10 mouse cellular contexts compared by ENCODE assay signal in genomic region chr6:91076249-91076648, GRCm38 (mm10). TPM values are rescaled to one million over a fixed set of nuclear protein-coding genes. Genes with fewer than 3 reads are reported as not detected.
DNase-seq lines count a peak whose midpoint lies in the region; ATAC-seq and TF ChIP-seq lines count a peak whose summit lies in the region.
"Had no signal": no experiment of that assay in that cellular context is flagged by ENCODE, and none has a peak within 500 bp of the region (broad histone marks: within the 10 kb centered on the region; RNA-seq: fewer than 3 reads in every experiment).

No protein-coding gene starts in this region.

- no peaks in the 10 kb centered on the region for H3K79me2 ChIP-seq in myocyte (ENCODE audit: control insufficient read depth, insufficient read depth)

- no peaks in the 10 kb centered on the region for H3K27me3 ChIP-seq in intestine, embryonic 15.5 days (replicated peaks)
- no peaks in the 10 kb centered on the region for H3K27me3 ChIP-seq in intestine, postnatal 0 days (replicated peaks; ENCODE audit: control insufficient read depth, insufficient read depth, low read length)
- H3K27me3 ChIP-seq in myocyte (ENCODE audit: control insufficient read depth, insufficient read depth, insufficient read length) = peaks cover 3% of the 10 kb centered on the region
- H3K27me3 ChIP-seq in midbrain, embryonic 14.5 days (ENCODE audit: control insufficient read depth, insufficient read depth, low read length) = no peaks in the 10 kb centered on the region
- H3K27me3 ChIP-seq: embryonic facial prominence, embryonic 13.5 days; megakaryocyte, embryonic 14.5 days had no signal

- DNase-seq in gastrocnemius, adult 8-10 months (ENCODE audit: low spot score in 2 of 2) = peak; percentile 63 to 80
- peak; percentile 72 to 88 for DNase-seq in layer of hippocampus, adult 2 months (ENCODE audit: low spot score in 2 of 2)
- no peak for DNase-seq in midbrain, embryonic 14.5 days
- DNase-seq in T-cell, adult 2 months (ENCODE audit: low spot score) = no peak

- no peaks in the 10 kb centered on the region for H3K4me1 ChIP-seq in intestine, embryonic 15.5 days (replicated peaks)
- no peaks in the 10 kb centered on the region for H3K4me1 ChIP-seq in intestine, postnatal 0 days (replicated peaks; ENCODE audit: control insufficient read depth, insufficient read depth, low read length)
- 0 out of 2 replicates have a peak, but pooled peaks cover 2% of the 10 kb centered on the region for H3K4me1 ChIP-seq in brown adipose tissue, adult 24 weeks (ENCODE audit: control insufficient read depth, insufficient read depth, insufficient read length, low read length)
- H3K4me1 ChIP-seq in midbrain, embryonic 14.5 days (ENCODE audit: control insufficient read depth, insufficient read depth, low read length) = no peaks in the 10 kb centered on the region

- H3K9me3 ChIP-seq in intestine, embryonic 15.5 days = no peaks in the 10 kb centered on the region
- no peaks in the 10 kb centered on the region for H3K9me3 ChIP-seq in intestine, postnatal 0 days (ENCODE audit: control insufficient read depth)
- no peaks in the 10 kb centered on the region for H3K9me3 ChIP-seq in midbrain, embryonic 14.5 days (ENCODE audit: control insufficient read depth, low read length)
- H3K9me3 ChIP-seq: embryonic facial prominence, embryonic 13.5 days had no signal

- H3K4me2 ChIP-seq in intestine, embryonic 15.5 days (replicated peaks) = no peak overlapping the region
- no peak overlapping the region for H3K4me2 ChIP-seq in intestine, postnatal 0 days (replicated peaks; ENCODE audit: low read depth)
- H3K4me2 ChIP-seq in myocyte (ENCODE audit: low read depth) = peak overlapping the region; percentile 49
- no peak overlapping the region for H3K4me2 ChIP-seq in midbrain, embryonic 14.5 days (ENCODE audit: low read length)
- H3K4me2 ChIP-seq: embryonic facial prominence, embryonic 13.5 days had no signal

- H3K9ac ChIP-seq in intestine, embryonic 15.5 days = no peak overlapping the region
- no peak overlapping the region for H3K9ac ChIP-seq in intestine, postnatal 0 days (ENCODE audit: low read depth, low read length)
- H3K9ac ChIP-seq in midbrain, embryonic 14.5 days (replicated peaks; ENCODE audit: low read length) = no peak overlapping the region
- H3K9ac ChIP-seq: embryonic facial prominence, embryonic 13.5 days had no signal

- H3ac ChIP-seq in myocyte (ENCODE audit: control insufficient read depth, insufficient read length) = no peak overlapping the region

- peak; percentile 49; the same call in 1 of the 2 replicates for ATAC-seq in intestine, embryonic 15.5 days
- no peak for ATAC-seq in intestine, postnatal 0 days
- no peak for ATAC-seq in midbrain, embryonic 14.5 days (ENCODE audit: low FRiP score, low TSS enrichment)

- H3K4me3 ChIP-seq in intestine, embryonic 15.5 days (replicated peaks) = no peak overlapping the region
- H3K4me3 ChIP-seq in intestine, postnatal 0 days (ENCODE audit: low read depth, low read length) = no peak overlapping the region
- H3K4me3 ChIP-seq in brown adipose tissue, adult 24 weeks (ENCODE audit: insufficient read depth, low read depth, low read length) = no peak overlapping the region
- no peak overlapping the region for H3K4me3 ChIP-seq in layer of hippocampus, adult 2 months
- H3K4me3 ChIP-seq in myocyte = no peak overlapping the region
- H3K4me3 ChIP-seq in midbrain, embryonic 14.5 days (replicated peaks; ENCODE audit: low read depth, low read length) = no peak overlapping the region
- H3K4me3 ChIP-seq: embryonic facial prominence, embryonic 13.5 days; megakaryocyte, embryonic 14.5 days had no signal

- TF ChIP-seq CTCF in intestine, postnatal 0 days (IDR thresholded peaks at IDR 0.05; ENCODE audit: low read depth) = no peak
- TF ChIP-seq CTCF in layer of hippocampus, adult 2 months (conservative IDR thresholded peaks at IDR 0.05) = no peak

- 61% methylated on average over 9 of the region's 9 CpGs for WGBS in intestine, embryonic 15.5 days
- 77% methylated on average over 9 of the region's 9 CpGs for WGBS in intestine, postnatal 0 days
- WGBS in midbrain, embryonic 14.5 days = 97% methylated on average over 9 of the region's 9 CpGs

- no peak overlapping the region for H3K27ac ChIP-seq in intestine, embryonic 15.5 days
- H3K27ac ChIP-seq in intestine, postnatal 0 days (ENCODE audit: low read depth, low read length) = no peak overlapping the region
- H3K27ac ChIP-seq in brown adipose tissue, adult 24 weeks (replicated peaks; ENCODE audit: low read depth, low read length) = 0 out of 2 replicates have a peak overlapping the region, but pooled peaks have one; percentile 16
- H3K27ac ChIP-seq in layer of hippocampus, adult 2 months = peak overlapping the region; percentile 28; the same call in 1 of the 2 replicates
- no peak overlapping the region for H3K27ac ChIP-seq in midbrain, embryonic 14.5 days (replicated peaks; ENCODE audit: low read depth, low read length)
- H3K27ac ChIP-seq: embryonic facial prominence, embryonic 13.5 days had no signal

- peaks cover 12% of the 10 kb centered on the region for H3K36me3 ChIP-seq in intestine, embryonic 15.5 days
- peaks cover 13% of the 10 kb centered on the region; the same call in 1 of the 2 replicates for H3K36me3 ChIP-seq in intestine, postnatal 0 days (ENCODE audit: control insufficient read depth, insufficient read depth)
- no peaks in the 10 kb centered on the region for H3K36me3 ChIP-seq in myocyte (ENCODE audit: control insufficient read depth, insufficient read depth)
- H3K36me3 ChIP-seq in midbrain, embryonic 14.5 days (ENCODE audit: control insufficient read depth, insufficient read depth, low read length) = peaks cover 39% of the 10 kb centered on the region
- H3K36me3 ChIP-seq: embryonic facial prominence, embryonic 13.5 days had no signal

- no peak for TF ChIP-seq POLR2A in myocyte (IDR thresholded peaks at IDR 0.05; ENCODE audit: insufficient read length, low read depth)

TF ChIP-seq in myocyte, 11 proteins besides CTCF, POLR2A, EP300 and RAD21:
- TF ChIP-seq TCF3 (IDR thresholded peaks at IDR 0.05; ENCODE audit: insufficient read length, low read depth) (no peak), CEBPB (IDR thresholded peaks at IDR 0.05; ENCODE audit: insufficient read depth, poor library complexity, severe bottlenecking) (0 out of 2 replicates have a peak, but pooled peaks have one; percentile 17), USF1 (IDR thresholded peaks at IDR 0.05; ENCODE audit: low read depth) (no peak), POLR2AphosphoS2 (IDR thresholded peaks at IDR 0.05; ENCODE audit: insufficient read length, low read depth) (no peak)

RNA-seq across cellular contexts. Expression of gene Nup210, which starts 40.4 kb away (rescaled TPM):
- 18.2 and 19.4 TPM in 2 replicates for polyA plus RNA-seq in intestine, embryonic 15.5 days (2015; fragmentation: Nextera tagmentation; extraction: Ambion mirVana)
- polyA plus RNA-seq in intestine, postnatal 0 days (2015; fragmentation: Nextera tagmentation; extraction: Ambion mirVana) = 2.8 TPM in 2 replicates
- polyA plus RNA-seq in brown adipose tissue, adult 24 weeks (2012; ENCODE audit: insufficient read depth, insufficient read length, missing spikeins) = 0.96 and 1.4 TPM in 2 replicates
- total RNA-seq in gastrocnemius, adult 8-10 months (2022) = 10 to 100 TPM; 20.1 to 27.6 (median 21.6) TPM
- 10 to 100 TPM; 19.9 to 22.3 TPM for total RNA-seq in layer of hippocampus, adult 2 months (2021)
- polyA plus RNA-seq in myocyte (2012; fragmentation: generic; extraction: Trizol) = 0.31 TPM
- polyA plus RNA-seq in midbrain, embryonic 14.5 days (2014; fragmentation: Nextera tagmentation; extraction: Ambion mirVana) = 17.1 and 28.0 TPM in 2 replicates

Comparison
In these comparisons a context has a peak if more than half of its experiments do, and no peak if none do; other contexts are left out.
1. H3K27ac ChIP-seq: peak in brown adipose tissue, adult 24 weeks (single experiment) and layer of hippocampus, adult 2 months (single experiment); none in intestine, embryonic 15.5 days (single experiment), intestine, postnatal 0 days (single experiment) and midbrain, embryonic 14.5 days (single experiment).
2. DNase-seq: peak in gastrocnemius, adult 8-10 months (2 of 2) and layer of hippocampus, adult 2 months (2 of 2); none in midbrain, embryonic 14.5 days (single experiment) and T-cell, adult 2 months (single experiment).